Mouse (Mus musculus) megakaryocyte-erythroid progenitor cell, adult 5-6 weeks (primary cell): ENCODE measurements at regions not wholly inside any gene's neighbourhood (a gene's known extent, or its start where the extent isn't known, plus 50 kb on each side); places are given as distances from the start of the nearest gene placed in this dataset.

Experiments used
- ATAC-seq: replicated peaks from 2 replicates; pipeline ENCODE4 v1.8.0; 2016; ENCODE audit warnings: mild to moderate bottlenecking, inconsistent platforms; ENCODE audit not compliant: severe bottlenecking, poor library complexity, low FRiP score, low TSS enrichment

- no peak for ATAC-seq
Measured at GRCm38 (mm10) chr3:49382290-49382689, 374.8 kb downstream of the Pcdh18 start.

- ATAC-seq = 0 out of 2 replicates have a peak, but pooled peaks have one; percentile 44
Measured at GRCm38 (mm10) chr3:49377571-49377970, 379.6 kb downstream of the Pcdh18 start.
